Mouse (Mus musculus): ENCODE measurements around the gene Tprn.

DNA sequence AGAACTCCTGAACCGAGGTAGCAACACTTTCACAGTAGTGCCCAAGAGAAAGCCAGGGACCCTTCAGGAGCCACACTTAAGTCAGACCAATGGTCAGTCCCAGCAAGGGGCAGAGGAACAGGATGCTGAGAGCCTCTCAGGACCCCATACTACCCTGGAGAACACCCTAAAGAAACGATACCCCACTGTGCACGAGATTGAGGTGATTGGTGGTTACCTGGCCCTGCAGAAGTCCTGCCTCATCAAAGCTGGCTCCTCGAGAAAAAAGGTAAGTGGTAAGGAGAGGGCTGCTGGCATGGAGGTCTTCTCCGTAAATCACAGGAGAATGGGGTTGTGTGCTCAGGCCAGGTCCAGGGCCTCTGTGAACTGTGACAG, 1.9 kb downstream of the Tprn start:
- no peak for TF ChIP-seq TAL1 (conservative IDR thresholded peaks at IDR 0.05; ENCODE audit: low read depth, low read length)
- no peak for TF ChIP-seq CTCF (IDR thresholded peaks at IDR 0.05; ENCODE audit: low read depth, low read length)
- no peak for TF ChIP-seq GATA1 (IDR thresholded peaks at IDR 0.05; ENCODE audit: borderline replicate concordance, low read length)
- no peak for TF ChIP-seq GATA2 (IDR thresholded peaks at IDR 0.05; ENCODE audit: borderline replicate concordance, low read depth, low read length)

All from G1E (cell line).